Mouse (Mus musculus) cerebellum, adult 9-10 months (tissue): ENCODE measurements around the gene Alkbh4.

Experiments used
- DNase-seq: peaks from one replicate; pipeline ENCODE4 v3.0.0; 2022

Alkbh4 gene

GRCm38 (mm10) chr5:136182830-136183229, 46.9 kb downstream of the Alkbh4 start:
- no peak for DNase-seq

DNA sequence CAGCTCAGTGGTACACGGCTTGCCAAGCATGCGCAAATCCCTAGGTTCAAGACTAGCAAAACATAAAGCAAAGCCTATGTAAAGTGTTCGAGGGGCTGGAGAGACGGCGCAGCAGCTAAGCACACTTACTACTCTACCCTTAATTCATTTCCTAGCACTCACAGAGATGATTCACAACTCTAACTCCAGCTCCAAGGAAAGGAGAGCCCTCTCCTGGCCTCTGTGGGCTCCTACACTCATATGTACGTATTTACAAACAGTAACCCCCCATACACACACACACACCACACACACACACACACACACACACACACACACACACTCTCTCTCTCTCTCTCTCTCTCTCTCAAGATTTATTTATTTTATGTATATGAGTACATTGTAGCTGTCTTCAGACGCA, 47.8 kb downstream of the Alkbh4 start:
- DNase-seq = no peak

GRCm38 (mm10) chr5:136186723-136187122, 50.8 kb downstream of the Alkbh4 start:
- peak; percentile 70 for DNase-seq
